Mouse (Mus musculus) CH12.LX (cell line): ENCODE results near the gene Themis3.

ENCODE experiments used
- BHLHE40 ChIP-seq: IDR thresholded peaks from 2 replicates; pipeline ENCODE4 v1.6.1; 2011; ENCODE audit warnings: mild to moderate bottlenecking, low read depth, low read length, improper control_type of control experiment
- CHD2 ChIP-seq: IDR thresholded peaks from 2 replicates; pipeline ENCODE4 v1.6.1; 2011; ENCODE audit warnings: low read length, improper control_type of control experiment
- CTCF ChIP-seq, 2 experiments: IDR thresholded peaks in 1 of 2; conservative IDR thresholded peaks in 1 of 2; 2 replicates each; pipeline ENCODE4 v1.5.1; 2011 to 2012; ENCODE audit warnings: low read depth in 2 of 2, low read length in 2 of 2, improper control_type of control experiment in 1 of 2, inconsistent platforms in 1 of 2, mild to moderate bottlenecking in 1 of 2, moderate library complexity in 1 of 2
- KAT2A ChIP-seq: IDR thresholded peaks from 2 replicates; pipeline ENCODE4 v1.6.1; 2012; ENCODE audit warnings: low read length, improper control_type of control experiment, inconsistent platforms; ENCODE audit not compliant: insufficient replicate concordance
- MAX ChIP-seq: IDR thresholded peaks from 2 replicates; pipeline ENCODE4 v1.6.1; 2011; ENCODE audit warnings: low read length, improper control_type of control experiment
- POLR2A ChIP-seq: IDR thresholded peaks from 2 replicates; pipeline ENCODE4 v1.6.1; 2011; ENCODE audit warnings: low read depth, mild to moderate bottlenecking, improper control_type of control experiment, low read length
- SIN3A ChIP-seq: IDR thresholded peaks from 2 replicates; pipeline ENCODE4 v1.6.1; 2012; ENCODE audit warnings: low read length, improper control_type of control experiment, inconsistent platforms
- USF1 ChIP-seq: IDR thresholded peaks from 2 replicates; pipeline ENCODE4 v1.6.1; 2014; ENCODE audit warnings: low read depth, mild to moderate bottlenecking, inconsistent platforms, low read length, improper control_type of control experiment
- USF2 ChIP-seq: conservative IDR thresholded peaks from 2 replicates; pipeline ENCODE4 v1.6.1; 2011; ENCODE audit warnings: low read depth, low read length, improper control_type of control experiment

- TF ChIP-seq MAX (no peak), CHD2 (no peak), USF1 (no peak), USF2 (no peak), SIN3A (no peak), KAT2A (no peak), CTCF (conservative IDR thresholded peaks at IDR 0.05 in 1 of 2, IDR thresholded peaks at IDR 0.05 in 1 of 2; ENCODE audit: low read depth in 2 of 2, low read length in 2 of 2) (no peak), POLR2A (no peak), BHLHE40 (no peak)
These were observed 24.9 kb upstream of the Themis3 start for GRCm38 (mm10) chr17:66619255-66619826.
